Mouse (Mus musculus): ENCODE measurements around the gene Olfr457.
"Not testable (repeated sequence)": the region's sequence is repeated elsewhere in the genome, so short reads cannot be mapped to it uniquely, and the experiment has no call there.

Gene Olfr457

DNA sequence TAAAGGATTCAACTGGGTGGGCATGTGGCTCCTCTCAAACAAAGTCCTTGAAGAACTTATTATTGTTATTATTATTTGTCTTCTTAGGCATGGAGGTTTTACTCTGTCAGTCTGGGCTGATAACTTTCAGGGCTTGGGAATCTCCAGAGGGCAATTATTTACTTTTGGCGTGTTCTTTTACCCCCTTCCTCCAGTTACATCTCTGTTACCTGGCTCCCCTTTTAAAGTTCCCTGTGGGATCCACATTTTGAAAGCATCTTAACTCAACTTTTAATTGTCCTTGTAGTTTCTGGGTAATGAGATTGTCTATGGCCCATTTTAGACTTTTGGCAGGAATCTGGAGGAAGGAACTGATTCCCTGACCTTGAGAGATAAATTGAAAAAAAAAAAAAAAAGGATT is at the start of gene Olfr457:
TSS of gene Olfr457 (minus strand) at position 101 of the 400 bp plus-strand sequence.
- DNase-seq (ENCODE audit: extremely low read depth, low read depth, low spot score), result no peak

DNA sequence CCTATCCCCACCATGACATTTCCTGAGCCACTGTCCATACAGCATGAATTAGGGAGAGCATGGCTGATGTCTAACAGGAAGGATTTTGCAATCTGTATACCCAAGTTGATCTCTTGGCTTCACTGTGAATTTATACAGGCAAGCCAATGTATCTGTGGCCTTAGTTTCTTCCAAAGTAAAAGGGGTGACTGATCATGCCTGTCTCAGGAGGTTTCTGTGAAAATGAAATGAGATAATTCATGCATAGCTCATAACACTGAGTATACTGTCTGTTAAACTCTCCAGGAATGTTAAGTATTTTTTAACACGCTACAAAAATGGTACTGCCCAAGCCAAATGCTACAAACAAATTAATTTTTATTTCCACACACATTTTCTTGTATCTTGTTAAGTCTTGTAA is 37.3 kb upstream of the Olfr457 start:
- DNase-seq (ENCODE audit: extremely low read depth, low read depth, low spot score), result no peak

DNA sequence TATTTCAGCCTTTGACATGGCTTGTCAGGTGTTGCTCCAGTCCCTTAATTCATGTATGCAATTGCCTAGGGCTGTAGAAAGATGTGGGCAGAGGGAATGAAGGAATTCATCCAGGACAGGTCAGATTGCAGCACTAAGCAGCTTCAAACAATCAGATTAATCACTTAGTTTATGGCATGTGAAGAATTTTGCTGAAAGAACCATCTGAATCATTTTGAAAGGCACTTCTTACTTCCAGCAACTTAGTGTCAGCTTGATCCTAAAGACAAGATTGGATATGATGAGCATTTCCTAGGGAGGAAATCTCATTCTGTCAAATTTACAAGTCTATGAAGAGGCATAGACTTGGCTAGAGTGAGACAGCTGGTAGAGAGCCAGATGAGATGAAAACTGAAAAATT is 33.2 kb upstream of the Olfr457 start:
- DNase-seq (ENCODE audit: extremely low read depth, low read depth, low spot score), result no peak

DNA sequence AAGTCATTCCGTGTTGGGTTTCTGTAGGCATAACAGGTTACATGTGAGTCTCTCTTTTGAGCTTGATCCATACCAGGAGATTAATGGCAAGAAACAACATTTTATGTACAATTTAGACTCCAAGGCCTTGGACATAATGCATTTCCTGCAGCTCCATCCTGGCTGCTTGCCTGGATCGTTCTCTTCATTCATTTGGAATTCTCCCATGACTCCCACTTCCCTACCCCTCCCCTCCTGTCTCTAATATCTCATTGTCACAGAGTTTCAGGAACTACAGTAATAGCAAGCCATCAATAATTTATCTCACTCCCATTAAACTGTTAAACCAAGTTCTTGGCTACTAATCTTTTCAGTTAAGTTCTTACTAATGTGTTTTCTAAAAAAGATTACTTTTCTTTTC is 27.3 kb upstream of the Olfr457 start:
- DNase-seq (ENCODE audit: extremely low read depth, low read depth, low spot score), result no peak

DNA sequence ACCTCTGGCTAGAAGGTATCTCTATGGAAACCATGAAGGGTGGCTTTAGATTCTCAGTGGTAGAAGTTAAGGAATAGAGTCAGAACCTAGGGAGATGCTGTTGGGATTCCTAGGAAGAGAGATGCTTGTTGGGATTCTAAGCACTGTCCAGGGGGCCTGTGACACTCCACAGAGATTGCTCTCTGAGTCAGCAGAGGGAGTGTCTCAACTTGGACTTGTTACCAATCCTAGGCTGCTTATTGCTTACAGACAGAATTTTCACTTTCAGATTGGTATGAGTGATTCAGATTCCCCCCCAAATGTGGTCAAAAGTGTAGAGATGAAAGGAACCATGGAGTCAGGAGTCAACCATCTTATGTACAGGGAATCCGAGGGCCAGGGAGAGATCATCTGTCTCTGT is 13.6 kb upstream of the Olfr457 start:
- no peak for DNase-seq (ENCODE audit: extremely low read depth, low read depth, low spot score)

DNA sequence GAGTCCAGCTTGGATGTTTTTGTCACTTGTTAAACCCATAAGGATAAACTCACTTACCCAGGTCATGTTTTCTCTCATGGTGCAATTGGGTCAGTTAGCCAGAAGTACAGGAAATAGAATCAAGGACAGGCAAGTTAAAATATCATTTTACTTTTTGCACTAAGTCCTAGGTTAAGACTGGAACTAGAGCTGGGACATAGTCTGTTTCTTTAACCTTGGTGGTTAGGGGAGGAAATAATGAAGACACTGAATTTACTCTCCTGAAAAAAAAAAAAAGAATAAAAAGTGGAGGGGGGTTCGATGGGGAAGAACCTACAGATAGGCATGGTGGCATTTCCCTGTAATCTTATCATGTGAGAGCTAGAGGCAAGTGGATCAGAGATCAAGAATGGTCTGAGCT is 11.0 kb upstream of the Olfr457 start, which contains the start of gene Olfr456:
TSS of gene Olfr456 (minus strand) at position 101 of the 400 bp plus-strand sequence.
- DNase-seq (ENCODE audit: extremely low read depth, low read depth, low spot score), result no peak

DNA sequence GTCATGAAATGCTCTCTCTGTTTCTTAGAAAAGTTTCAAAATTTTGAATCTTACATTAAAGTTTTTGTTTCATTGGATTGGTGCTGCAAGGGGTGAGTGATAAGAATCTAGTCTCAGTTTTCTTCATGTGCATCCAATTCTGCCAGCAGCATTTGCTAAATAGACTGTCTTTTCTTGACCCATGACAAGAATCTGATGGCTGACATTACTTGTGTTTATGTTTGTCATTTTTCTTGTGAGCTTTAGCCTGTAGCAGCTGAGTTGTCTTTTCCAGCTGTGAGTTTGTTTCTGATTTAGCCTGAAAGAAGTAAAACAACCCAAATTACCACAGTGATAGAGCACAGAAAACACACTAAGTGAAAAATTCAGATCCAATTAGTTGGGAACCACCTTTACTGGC is 8.5 kb upstream of the Olfr457 start:
- no peak for DNase-seq (ENCODE audit: extremely low read depth, low read depth, low spot score)

DNA sequence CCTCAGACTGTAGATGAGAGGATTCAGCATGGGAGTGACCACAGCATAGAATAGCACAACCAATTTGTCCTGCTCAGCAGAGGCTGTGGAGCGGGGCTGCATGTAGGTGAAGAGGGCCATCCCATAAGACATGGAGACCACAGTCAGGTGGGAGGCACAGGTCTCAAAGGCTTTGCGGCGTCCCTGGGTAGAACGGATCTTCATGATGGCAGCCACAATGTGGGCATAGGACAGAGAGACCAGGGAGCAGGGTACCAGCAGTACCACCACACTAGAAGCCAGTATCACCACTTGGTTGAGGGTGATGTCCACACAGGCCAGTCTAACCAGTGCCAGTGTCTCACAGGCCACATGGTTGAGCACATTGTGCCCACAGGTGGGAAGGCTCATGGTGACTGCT is 4.8 kb downstream of the Olfr457 start:
- not testable (repeated sequence) for DNase-seq (ENCODE audit: extremely low read depth, low read depth, low spot score)

DNA sequence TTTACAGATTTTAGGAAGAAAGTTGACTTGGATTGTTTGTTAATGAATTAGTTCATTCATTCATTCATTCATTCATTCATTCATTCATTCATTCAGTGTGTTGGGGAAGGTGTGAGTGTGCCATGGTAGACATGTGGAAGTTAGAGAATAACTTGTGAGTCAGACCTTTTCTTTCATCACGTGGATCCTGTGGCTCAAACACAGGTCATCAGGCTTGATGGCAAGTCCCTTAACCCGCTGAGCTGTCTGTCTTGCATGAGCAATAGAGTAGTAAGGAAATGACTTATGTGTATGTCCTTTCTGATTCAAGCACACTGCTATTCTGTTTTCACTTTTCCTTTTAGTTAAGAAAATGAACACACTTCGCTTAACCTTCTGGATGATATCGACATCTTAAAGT is 5.6 kb downstream of the Olfr457 start:
- no peak for DNase-seq (ENCODE audit: extremely low read depth, low read depth, low spot score)

DNA sequence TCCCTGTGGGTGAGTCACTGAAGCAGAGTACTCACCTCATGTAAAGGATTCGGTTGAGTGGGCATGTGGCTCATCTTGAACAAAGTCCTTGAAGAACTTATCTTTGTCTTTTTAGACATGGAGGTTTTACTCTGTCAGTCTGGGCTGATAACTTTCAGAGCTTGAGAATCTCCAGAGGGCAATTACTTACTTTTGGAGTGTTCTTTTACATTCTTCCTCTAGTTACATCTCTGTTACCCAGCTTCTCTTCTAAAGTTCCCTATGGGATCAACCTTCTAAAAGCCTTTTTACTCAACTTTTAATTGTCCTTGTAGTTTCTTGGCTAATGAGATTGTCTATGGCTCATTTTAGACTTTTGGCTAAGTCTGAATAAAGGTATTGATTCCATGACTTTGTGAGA is 11.0 kb downstream of the Olfr457 start, which contains the start of gene Olfr458:
TSS of gene Olfr458 (minus strand) at position 101 of the 400 bp plus-strand sequence.
- DNase-seq (ENCODE audit: extremely low read depth, low read depth, low spot score), result no peak

DNA sequence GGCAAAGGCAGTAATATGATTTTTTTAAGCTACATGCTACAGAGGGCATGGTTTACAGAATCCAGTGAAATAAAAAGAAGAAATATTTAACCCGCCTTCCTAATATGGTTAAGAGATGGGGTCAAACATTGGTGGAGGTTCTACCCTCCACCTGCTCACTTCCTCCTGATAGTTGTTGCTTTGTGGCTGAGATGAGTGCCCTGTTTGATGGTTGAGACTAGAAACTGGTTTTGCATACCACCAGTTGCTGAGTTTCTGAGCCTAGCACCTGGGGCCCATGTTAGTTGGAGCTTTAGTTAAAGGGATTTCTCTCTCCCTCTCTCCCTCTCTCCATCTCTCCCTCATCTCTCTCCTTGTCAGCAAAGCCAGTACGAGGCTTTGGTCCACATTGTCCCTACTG is 28.8 kb downstream of the Olfr457 start:
- DNase-seq (ENCODE audit: extremely low read depth, low read depth, low spot score), result no peak

DNA sequence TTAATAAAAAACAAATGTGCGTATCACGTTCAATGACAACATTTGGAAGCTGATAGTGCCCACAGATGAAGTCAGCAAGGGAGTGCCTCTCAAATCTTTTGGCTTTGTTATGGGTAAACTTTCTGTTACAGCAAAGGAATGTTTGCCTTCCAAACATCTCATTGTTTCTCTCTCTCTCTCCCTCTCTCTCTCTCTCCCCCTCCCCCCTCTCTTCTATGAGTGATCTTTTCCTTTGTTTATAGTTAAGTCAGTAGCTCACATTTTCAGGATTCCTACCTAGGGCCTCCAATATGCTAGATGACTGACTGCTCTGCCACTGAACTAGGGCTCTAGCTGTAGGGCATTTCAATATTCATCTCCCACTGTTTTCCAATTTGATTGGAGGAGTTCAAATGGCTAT is 31.6 kb downstream of the Olfr457 start:
- DNase-seq (ENCODE audit: extremely low read depth, low read depth, low spot score), result no peak

DNA sequence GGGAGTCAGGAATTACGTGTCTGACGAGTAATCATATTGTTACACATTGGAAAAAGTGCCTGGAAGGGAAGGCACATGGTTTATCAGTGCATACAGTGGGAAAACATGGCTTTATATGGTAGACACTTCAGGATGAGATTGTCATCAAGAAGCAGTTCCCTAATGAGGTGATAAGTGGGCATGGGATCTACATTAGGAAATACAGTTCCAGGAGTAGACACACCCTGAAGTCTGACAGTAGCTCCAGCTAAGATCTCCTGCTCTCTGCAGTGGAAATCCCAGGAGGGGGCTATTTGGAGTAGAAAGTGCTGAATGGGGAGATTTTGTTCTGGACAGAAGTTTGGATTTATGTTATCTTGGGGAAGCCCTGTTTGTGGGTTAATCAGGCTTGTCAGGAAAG is 34.7 kb downstream of the Olfr457 start:
- DNase-seq (ENCODE audit: extremely low read depth, low read depth, low spot score), result no peak

DNA sequence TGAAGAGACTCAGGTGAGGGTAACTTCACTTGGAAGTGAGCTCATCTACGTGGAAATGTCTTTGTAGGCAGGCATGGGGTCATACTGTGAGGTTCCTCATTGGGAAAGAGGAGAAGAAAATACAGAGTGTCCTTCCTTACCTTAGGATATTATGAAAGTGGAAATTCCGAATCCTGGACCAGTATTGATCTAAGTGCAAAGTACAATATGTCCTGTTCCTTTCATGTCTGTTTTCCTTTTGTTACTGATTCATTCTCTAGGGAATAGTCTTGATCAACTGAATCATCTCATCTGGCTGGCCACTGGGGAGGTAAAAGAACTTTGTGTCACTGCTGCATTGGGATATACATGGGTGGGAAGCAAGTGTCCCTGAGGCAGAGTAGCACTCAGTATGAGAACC is 40.6 kb downstream of the Olfr457 start:
- no peak for DNase-seq (ENCODE audit: extremely low read depth, low read depth, low spot score)

DNA sequence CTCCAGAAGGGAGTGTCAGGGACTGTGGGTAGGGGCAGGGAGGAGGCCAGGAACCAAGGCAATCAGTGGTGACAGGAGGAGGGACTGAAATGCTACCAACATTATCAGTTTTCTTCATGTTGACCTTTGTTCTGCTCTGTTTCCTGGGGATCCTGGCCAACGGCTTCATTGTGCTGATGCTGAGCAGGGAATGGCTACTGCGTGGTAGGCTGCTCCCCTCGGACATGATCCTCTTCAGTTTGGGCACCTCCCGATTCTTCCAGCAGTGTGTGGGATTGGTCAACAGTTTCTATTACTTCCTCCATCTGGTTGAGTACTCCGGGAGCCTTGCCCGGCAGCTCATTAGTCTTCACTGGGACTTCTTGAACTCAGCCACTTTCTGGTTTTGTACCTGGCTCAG is 41.7 kb downstream of the Olfr457 start, which contains the start of gene Tas2r126:
TSS of gene Tas2r126 (plus strand) at position 90 of the 400 bp plus-strand sequence.
- DNase-seq (ENCODE audit: extremely low read depth, low read depth, low spot score), result no peak

DNA sequence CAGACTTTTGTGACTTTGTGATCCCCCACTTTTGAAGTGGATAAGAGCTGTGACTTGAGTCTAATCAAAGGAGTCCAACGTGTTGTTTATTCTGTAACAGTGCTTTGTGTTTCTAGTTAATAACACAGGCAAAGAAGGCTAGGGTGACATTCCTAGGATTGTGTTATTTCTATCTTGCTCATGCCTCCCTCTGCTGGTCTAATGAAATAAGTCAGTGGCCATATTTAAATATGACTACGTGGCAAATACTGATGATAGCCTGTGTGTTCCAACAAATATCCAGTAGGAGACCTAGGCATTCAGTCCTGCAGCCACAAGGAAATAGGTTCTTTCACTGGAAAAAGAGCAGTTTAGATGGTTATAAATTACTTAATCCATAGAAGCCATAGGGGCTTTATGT is 42.6 kb downstream of the Olfr457 start:
- no peak for DNase-seq (ENCODE audit: extremely low read depth, low read depth, low spot score)

DNA sequence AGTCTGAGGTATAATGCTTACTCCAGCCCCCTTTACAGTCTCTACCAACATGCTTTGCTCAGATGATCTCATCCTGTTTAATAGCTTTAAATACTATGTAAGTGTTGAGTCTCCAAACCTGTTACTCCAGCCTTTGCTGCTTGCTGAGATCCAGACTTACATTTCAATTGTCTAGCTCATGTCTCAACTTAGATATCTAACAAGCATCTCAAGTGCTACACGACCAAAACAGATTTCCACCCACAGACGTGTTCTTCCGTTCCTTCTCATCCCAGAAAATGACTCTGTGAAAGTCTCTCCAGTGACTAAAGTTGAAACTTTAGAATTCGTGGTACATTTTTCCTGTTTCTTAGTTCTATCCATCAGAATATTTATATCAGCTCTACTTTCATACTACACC is 49.8 kb downstream of the Olfr457 start:
- no peak for DNase-seq (ENCODE audit: extremely low read depth, low read depth, low spot score)

DNA sequence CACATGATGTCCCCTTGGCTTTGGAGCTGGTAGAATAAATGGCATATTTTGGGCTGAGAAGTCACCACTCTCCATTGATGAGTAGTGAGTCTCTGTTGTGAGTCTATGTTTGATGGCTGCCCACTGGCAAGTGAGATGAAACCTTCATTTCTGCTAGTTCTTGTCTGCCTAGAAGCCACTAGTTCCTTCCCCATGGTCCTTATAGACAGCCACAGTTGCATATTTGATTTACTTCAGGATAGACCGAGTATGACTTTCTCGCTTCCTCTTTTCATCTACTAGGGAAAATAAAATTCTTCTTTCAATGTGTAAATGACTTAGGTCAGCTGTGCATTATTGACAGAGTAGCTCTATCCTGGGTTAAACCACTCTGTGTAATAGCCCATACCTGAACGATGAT is 51.7 kb downstream of the Olfr457 start:
- no peak for DNase-seq (ENCODE audit: extremely low read depth, low read depth, low spot score)

DNA sequence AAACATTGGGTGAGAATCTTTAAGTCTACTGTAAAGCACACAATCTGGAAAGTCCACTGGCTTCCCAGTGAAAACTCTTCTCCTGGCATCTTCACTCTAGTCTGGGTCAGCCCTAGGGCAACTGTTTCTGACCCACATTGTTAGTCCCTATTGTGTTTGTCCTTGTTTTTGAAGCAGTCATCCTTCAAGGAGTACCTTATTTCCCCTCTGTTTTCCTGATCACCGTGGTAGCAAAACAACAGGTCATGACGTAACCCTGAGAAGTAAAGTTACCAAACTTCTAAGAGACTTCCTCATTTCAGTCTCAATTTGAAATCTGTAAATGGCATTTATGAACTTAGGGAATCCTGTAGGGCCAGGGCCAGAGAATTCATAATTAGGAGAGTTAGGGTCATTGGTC is 54.7 kb downstream of the Olfr457 start:
- DNase-seq (ENCODE audit: extremely low read depth, low read depth, low spot score), result no peak

DNA sequence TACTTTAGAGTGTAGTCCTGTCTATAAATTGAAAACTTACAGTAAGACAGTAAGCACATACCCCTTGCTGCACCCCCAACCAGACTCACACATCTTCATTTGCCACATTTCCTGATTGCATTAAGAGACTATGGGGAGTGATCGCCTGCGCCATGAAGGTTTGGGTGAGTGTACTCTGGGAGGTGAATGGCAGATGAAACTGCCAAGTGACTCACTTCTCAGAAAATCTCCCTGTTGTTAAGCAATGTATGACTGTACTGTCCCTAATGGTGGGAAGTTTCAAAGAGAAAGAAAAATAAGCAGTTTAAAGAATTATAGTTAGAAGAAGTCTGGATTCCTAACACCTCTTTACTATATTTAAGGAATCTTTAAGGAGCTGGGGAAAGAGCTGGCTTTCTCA is 56.7 kb downstream of the Olfr457 start:
- no peak for DNase-seq (ENCODE audit: extremely low read depth, low read depth, low spot score)

All from fat pad, adult 2 months (tissue).